Mouse (Mus musculus) liver, postnatal 0 days (tissue): Measurements from ENCODE around the gene Sox13.

Source experiments
- CTCF ChIP-seq: sonication (generic); IDR thresholded peaks from 2 replicates; pipeline ENCODE4 v1.5.1; 2016; ENCODE audit warnings: antibody characterized with exemption, low read depth
- EP300 ChIP-seq: IDR thresholded peaks from 2 replicates; pipeline ENCODE4 v1.6.1; 2016; ENCODE audit warnings: antibody characterized with exemption, low read depth, mild to moderate bottlenecking

- TF ChIP-seq CTCF (no peak), EP300 (no peak)
Measured at GRCm38 (mm10) chr1:133456097-133456496, 31.9 kb upstream of the Sox13 start.
